Mouse (Mus musculus): Measurements from ENCODE around the gene Zcchc24. TPM values are rescaled to one million over a fixed set of nuclear protein-coding genes. Genes with fewer than 3 reads are reported as not detected.

Gene Zcchc24
- polyA plus RNA-seq, 1 experiment from 2014 or later: 14.6 TPM

DNA sequence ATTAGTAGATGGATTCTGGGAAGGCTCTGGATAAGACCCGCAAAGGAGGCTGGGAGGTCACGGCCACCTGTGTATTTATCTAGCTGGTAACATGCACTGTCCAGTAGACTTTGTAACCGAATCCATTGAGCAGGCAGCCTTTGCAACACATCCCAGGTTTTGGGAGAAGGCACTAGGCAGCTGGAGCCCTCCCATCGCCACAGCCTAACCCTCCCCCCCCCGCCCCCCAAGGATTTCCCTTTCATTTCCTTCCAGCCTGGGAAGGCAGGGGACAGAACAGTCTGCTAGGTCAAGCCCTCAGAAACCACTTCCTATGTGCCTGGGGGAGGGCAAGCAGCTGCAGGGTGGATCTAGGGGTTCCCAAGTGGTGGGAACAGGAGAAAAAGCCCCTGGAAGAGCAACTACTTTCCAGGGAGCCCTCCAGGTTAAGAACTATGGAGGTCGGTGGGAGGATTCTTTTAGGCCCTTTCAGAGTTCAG is 1.1 kb downstream of the Zcchc24 start:
- peaks cover 21% of the 10 kb centered on the region for H3K4me1 ChIP-seq (replicated peaks; ENCODE audit: control insufficient read depth, insufficient read depth, low read length)
- H3K4me2 ChIP-seq (ENCODE audit: low read depth, low read length): peak overlapping the region; percentile 84
- H3K9ac ChIP-seq (ENCODE audit: low read length): peak overlapping the region; percentile 90
- H3K36me3 ChIP-seq (ENCODE audit: control insufficient read depth, insufficient read depth, low read length): no peaks in the 10 kb centered on the region
- ATAC-seq (ENCODE audit: low read depth): peak; percentile 9; the same call in 1 of the 2 replicates
- H3K9me3 ChIP-seq (ENCODE audit: control insufficient read depth, low read length): no peaks in the 10 kb centered on the region
- no peaks in the 10 kb centered on the region for H3K27me3 ChIP-seq (ENCODE audit: control insufficient read depth, insufficient read depth, low read depth, low read length)
- peak overlapping the region; percentile 85 for H3K27ac ChIP-seq (ENCODE audit: low read length)
- peak overlapping the region; percentile 82 for H3K4me3 ChIP-seq (ENCODE audit: low read length)
- 10% methylated on average over 6 of the region's 6 CpGs for WGBS

DNA sequence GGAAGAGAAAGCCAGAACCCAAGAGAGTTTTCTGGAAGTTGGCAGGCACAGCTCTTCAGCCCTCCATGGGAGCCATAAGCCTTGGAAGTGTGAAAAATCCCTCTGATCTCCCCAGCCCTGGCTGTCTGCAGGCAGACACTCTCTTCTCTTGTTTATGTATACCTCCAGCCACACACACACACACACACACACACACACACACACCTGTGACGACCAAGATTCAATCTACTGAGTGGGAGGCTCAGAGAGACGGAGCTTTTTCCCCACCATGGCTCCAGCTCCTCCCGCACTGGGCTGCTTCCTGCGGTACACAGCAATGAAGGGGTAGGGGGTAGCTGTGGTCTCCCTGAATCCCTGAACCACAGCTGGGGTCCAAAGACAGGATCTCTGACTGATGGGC is 2.4 kb downstream of the Zcchc24 start:
- peak overlapping the region; percentile 82 for H3K4me3 ChIP-seq (ENCODE audit: low read length)
- H3K27me3 ChIP-seq (ENCODE audit: control insufficient read depth, insufficient read depth, low read depth, low read length): no peaks in the 10 kb centered on the region
- H3K4me1 ChIP-seq (replicated peaks; ENCODE audit: control insufficient read depth, insufficient read depth, low read length): peaks cover 21% of the 10 kb centered on the region
- ATAC-seq (ENCODE audit: low read depth): no peak
- 37% methylated on average over 4 of the region's 4 CpGs for WGBS
- H3K9ac ChIP-seq (ENCODE audit: low read length): peak overlapping the region; percentile 90; the same call in 1 of the 2 replicates
- no peak overlapping the region for H3K27ac ChIP-seq (ENCODE audit: low read length)
- H3K9me3 ChIP-seq (ENCODE audit: control insufficient read depth, low read length): no peaks in the 10 kb centered on the region
- H3K36me3 ChIP-seq (ENCODE audit: control insufficient read depth, insufficient read depth, low read length): no peaks in the 10 kb centered on the region
- H3K4me2 ChIP-seq (ENCODE audit: low read depth, low read length): peak overlapping the region; percentile 84

GRCm38 (mm10) chr14:25765921-25766320 is 2.9 kb downstream of the Zcchc24 start:
- H3K4me3 ChIP-seq (ENCODE audit: low read length): peak overlapping the region; percentile 82; the same call in 1 of the 2 replicates
- no peaks in the 10 kb centered on the region for H3K36me3 ChIP-seq (ENCODE audit: control insufficient read depth, insufficient read depth, low read length)
- no peak overlapping the region for H3K27ac ChIP-seq (ENCODE audit: low read length)
- H3K27me3 ChIP-seq (ENCODE audit: control insufficient read depth, insufficient read depth, low read depth, low read length): no peaks in the 10 kb centered on the region
- peak overlapping the region; percentile 42; the same call in 1 of the 2 replicates for H3K9ac ChIP-seq (ENCODE audit: low read length)
- ATAC-seq (ENCODE audit: low read depth): no peak
- H3K9me3 ChIP-seq (ENCODE audit: control insufficient read depth, low read length): no peaks in the 10 kb centered on the region
- H3K4me2 ChIP-seq (ENCODE audit: low read depth, low read length): peak overlapping the region; percentile 84
- peaks cover 23% of the 10 kb centered on the region for H3K4me1 ChIP-seq (replicated peaks; ENCODE audit: control insufficient read depth, insufficient read depth, low read length)
- WGBS: 33% methylated on average over 8 of the region's 8 CpGs

- 66% methylated on average over 12 of the region's 12 CpGs for WGBS
- peaks cover 31% of the 10 kb centered on the region for H3K4me1 ChIP-seq (replicated peaks; ENCODE audit: control insufficient read depth, insufficient read depth, low read length)
Observed at GRCm38 (mm10) chr14:25765146-25765545, 3.7 kb downstream of the Zcchc24 start.

DNA sequence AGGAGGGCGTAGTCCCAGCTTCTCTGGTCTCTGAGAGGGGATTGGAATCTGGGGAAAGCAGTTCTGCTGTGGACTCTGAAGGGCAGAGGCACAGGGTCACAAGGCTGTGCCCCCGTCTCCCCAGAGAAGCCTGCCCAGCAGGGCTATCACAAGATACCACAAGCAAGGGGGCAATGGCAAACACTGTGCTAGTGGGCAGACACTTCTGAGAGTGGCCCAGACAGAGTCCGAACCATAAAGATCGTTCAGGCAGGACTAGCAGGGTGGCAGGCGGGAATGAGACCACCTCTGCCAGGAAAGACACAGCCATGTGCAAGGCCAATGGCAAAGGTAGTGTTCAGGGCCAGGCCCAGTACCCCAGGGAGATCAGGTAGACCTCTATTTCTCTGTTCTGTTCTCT is 7.7 kb downstream of the Zcchc24 start:
- WGBS: 87% methylated on average over 5 of the region's 5 CpGs
- Histone ChIP-seq H3K27me3 (ENCODE audit: control insufficient read depth, insufficient read depth, low read depth, low read length) (no peaks in the 10 kb centered on the region), H3K9ac (ENCODE audit: low read length) (no peak overlapping the region), H3K27ac (ENCODE audit: low read length) (no peak overlapping the region), H3K4me1 (replicated peaks; ENCODE audit: control insufficient read depth, insufficient read depth, low read length) (peaks cover 39% of the 10 kb centered on the region), H3K4me3 (ENCODE audit: low read length) (no peak overlapping the region), H3K4me2 (ENCODE audit: low read depth, low read length) (no peak overlapping the region), H3K9me3 (ENCODE audit: control insufficient read depth, low read length) (no peaks in the 10 kb centered on the region), H3K36me3 (ENCODE audit: control insufficient read depth, insufficient read depth, low read length) (no peaks in the 10 kb centered on the region)
- no peak for ATAC-seq (ENCODE audit: low read depth)

More at GRCm38 (mm10) chr14:25765146-25765545, 3.7 kb downstream of the Zcchc24 start:
- Histone ChIP-seq H3K9ac (ENCODE audit: low read length) (no peak overlapping the region), H3K4me2 (ENCODE audit: low read depth, low read length) (no peak overlapping the region), H3K27ac (ENCODE audit: low read length) (no peak overlapping the region), H3K27me3 (ENCODE audit: control insufficient read depth, insufficient read depth, low read depth, low read length) (no peaks in the 10 kb centered on the region), H3K36me3 (ENCODE audit: control insufficient read depth, insufficient read depth, low read length) (no peaks in the 10 kb centered on the region), H3K9me3 (ENCODE audit: control insufficient read depth, low read length) (no peaks in the 10 kb centered on the region), H3K4me3 (ENCODE audit: low read length) (no peak overlapping the region)
- ATAC-seq (ENCODE audit: low read depth): no peak

DNA sequence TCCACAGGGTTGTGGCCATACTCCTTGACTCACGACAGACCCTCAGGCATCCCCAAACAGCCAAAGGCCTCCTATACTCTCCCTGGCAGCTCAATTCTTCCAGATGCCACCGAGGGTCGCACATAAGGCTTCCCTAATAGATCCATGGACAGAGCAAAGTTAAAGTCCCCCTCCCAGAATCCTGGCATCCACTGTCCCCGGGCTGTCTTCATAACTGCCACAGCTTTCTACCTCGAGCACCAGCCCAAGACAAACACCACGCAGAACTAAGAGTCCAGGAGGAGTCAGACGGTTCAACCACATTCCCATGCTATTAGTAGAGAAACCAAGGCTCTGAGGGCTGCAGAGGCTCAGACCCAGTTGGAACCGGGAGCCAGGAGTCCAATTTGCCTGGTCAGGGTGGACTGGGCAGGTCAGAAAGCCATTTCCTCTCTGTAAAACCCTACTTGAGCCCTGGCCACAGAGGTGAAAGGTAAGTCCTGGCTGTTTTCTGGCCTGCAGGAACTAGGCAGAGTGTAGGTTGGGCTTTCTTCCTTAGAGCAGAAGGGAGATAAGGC is 8.8 kb downstream of the Zcchc24 start:
- no peak overlapping the region for H3K9ac ChIP-seq (ENCODE audit: low read length)
- H3K9me3 ChIP-seq (ENCODE audit: control insufficient read depth, low read length): no peaks in the 10 kb centered on the region
- H3K4me1 ChIP-seq (replicated peaks; ENCODE audit: control insufficient read depth, insufficient read depth, low read length): peaks cover 35% of the 10 kb centered on the region
- no peaks in the 10 kb centered on the region for H3K27me3 ChIP-seq (ENCODE audit: control insufficient read depth, insufficient read depth, low read depth, low read length)
- H3K36me3 ChIP-seq (ENCODE audit: control insufficient read depth, insufficient read depth, low read length): no peaks in the 10 kb centered on the region
- ATAC-seq (ENCODE audit: low read depth): no peak
- H3K4me3 ChIP-seq (ENCODE audit: low read length): no peak overlapping the region
- H3K4me2 ChIP-seq (ENCODE audit: low read depth, low read length): no peak overlapping the region
- 44% methylated on average over 8 of the region's 8 CpGs for WGBS
- H3K27ac ChIP-seq (ENCODE audit: low read length): peak overlapping the region; percentile 44

- Histone ChIP-seq H3K4me3 (ENCODE audit: low read length) (no peak overlapping the region), H3K4me1 (replicated peaks; ENCODE audit: control insufficient read depth, insufficient read depth, low read length) (peaks cover 35% of the 10 kb centered on the region), H3K9me3 (ENCODE audit: control insufficient read depth, low read length) (no peaks in the 10 kb centered on the region), H3K36me3 (ENCODE audit: control insufficient read depth, insufficient read depth, low read length) (no peaks in the 10 kb centered on the region), H3K27me3 (ENCODE audit: control insufficient read depth, insufficient read depth, low read depth, low read length) (no peaks in the 10 kb centered on the region), H3K9ac (ENCODE audit: low read length) (no peak overlapping the region), H3K27ac (ENCODE audit: low read length) (peak overlapping the region; percentile 44), H3K4me2 (ENCODE audit: low read depth, low read length) (no peak overlapping the region)
- 42% methylated on average over 7 of the region's 7 CpGs for WGBS
- no peak for ATAC-seq (ENCODE audit: low read depth)
Observed at GRCm38 (mm10) chr14:25759551-25759950, 9.3 kb downstream of the Zcchc24 start.

DNA sequence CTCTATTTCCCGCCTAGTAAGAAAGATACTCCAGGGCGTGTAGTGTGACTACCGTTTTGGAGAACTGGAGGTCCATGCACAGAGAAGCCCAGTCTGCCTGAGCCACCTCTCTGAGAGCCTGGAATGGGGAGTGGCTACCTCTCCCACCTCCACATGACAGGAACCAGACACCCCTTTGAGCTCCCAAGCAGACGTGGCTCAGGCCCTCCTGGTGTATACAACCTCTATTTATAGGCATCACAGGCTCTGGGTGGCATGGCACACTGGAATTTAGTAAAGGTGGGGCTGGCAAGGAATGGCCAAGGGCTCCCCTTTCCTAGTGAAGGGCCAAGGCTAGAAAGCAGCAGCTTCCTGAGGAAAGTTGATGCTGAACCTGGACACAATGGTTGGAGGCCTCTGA is 10.9 kb downstream of the Zcchc24 start:
- H3K4me1 ChIP-seq (replicated peaks; ENCODE audit: control insufficient read depth, insufficient read depth, low read length): peaks cover 35% of the 10 kb centered on the region
- WGBS: 74% methylated on average over 4 of the region's 4 CpGs
- no peaks in the 10 kb centered on the region for H3K27me3 ChIP-seq (ENCODE audit: control insufficient read depth, insufficient read depth, low read depth, low read length)
- no peaks in the 10 kb centered on the region for H3K9me3 ChIP-seq (ENCODE audit: control insufficient read depth, low read length)
- H3K4me2 ChIP-seq (ENCODE audit: low read depth, low read length): no peak overlapping the region
- H3K27ac ChIP-seq (ENCODE audit: low read length): no peak overlapping the region
- no peak for ATAC-seq (ENCODE audit: low read depth)
- no peak overlapping the region for H3K9ac ChIP-seq (ENCODE audit: low read length)
- H3K36me3 ChIP-seq (ENCODE audit: control insufficient read depth, insufficient read depth, low read length): no peaks in the 10 kb centered on the region
- no peak overlapping the region for H3K4me3 ChIP-seq (ENCODE audit: low read length)

- Histone ChIP-seq H3K9me3 (ENCODE audit: control insufficient read depth, low read length) (no peaks in the 10 kb centered on the region), H3K27me3 (ENCODE audit: control insufficient read depth, insufficient read depth, low read depth, low read length) (no peaks in the 10 kb centered on the region), H3K9ac (ENCODE audit: low read length) (peak overlapping the region; percentile 11; the same call in 1 of the 2 replicates), H3K27ac (ENCODE audit: low read length) (0 out of 2 replicates have a peak overlapping the region, but pooled peaks have one; percentile 30), H3K4me1 (replicated peaks; ENCODE audit: control insufficient read depth, insufficient read depth, low read length) (peaks cover 35% of the 10 kb centered on the region), H3K4me3 (ENCODE audit: low read length) (no peak overlapping the region), H3K36me3 (ENCODE audit: control insufficient read depth, insufficient read depth, low read length) (no peaks in the 10 kb centered on the region), H3K4me2 (ENCODE audit: low read depth, low read length) (no peak overlapping the region)
- WGBS: 43% methylated on average over 7 of the region's 7 CpGs
- ATAC-seq (ENCODE audit: low read depth): peak; percentile 43; the same call in 1 of the 2 replicates
Observed at GRCm38 (mm10) chr14:25756385-25756990, 12.4 kb downstream of the Zcchc24 start.
